Mouse (Mus musculus): ENCODE data around the gene 1810046K07Rik.

The 1810046K07Rik gene

DNA sequence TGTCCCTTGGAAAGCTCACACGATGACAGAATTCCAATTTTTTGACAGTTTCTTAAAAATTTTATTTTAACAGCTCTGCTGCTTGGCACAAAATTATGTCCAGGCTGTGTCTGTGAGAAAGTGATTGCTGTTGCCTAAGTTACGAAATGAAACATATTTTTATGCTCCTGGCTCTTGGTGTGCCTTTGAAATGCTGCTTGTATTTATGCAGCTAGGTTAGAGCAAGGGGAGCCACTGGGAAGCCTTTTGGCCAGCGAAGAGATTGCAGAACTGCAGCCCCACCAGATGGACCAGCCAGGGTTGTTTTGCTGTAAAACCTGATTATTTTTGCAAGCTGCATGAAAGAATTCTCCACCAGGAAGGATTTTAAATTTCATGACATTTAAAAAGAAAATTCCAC is 23.6 kb downstream of the 1810046K07Rik start:
- no peak for DNase-seq (ENCODE audit: low read depth, low spot score)

DNA sequence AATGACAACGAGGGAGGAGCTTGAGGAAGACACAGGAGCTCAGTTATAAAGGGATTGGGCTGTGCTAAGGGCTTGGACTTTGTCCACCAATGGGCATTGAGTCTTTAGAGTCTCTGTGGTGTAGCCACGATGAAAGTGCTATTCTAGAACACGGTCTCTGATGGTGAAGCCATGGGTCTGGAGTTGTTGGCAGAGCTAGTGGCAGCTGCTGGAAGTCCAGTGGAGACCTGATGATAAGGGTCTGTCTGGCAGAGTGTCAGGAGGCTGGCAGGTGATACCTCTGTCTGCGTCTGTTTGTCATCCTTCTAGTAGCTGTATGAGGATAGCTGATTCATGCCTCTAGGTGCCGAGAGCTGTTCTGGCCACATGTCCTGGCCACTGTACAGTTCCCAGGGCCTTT is 24.7 kb downstream of the 1810046K07Rik start:
- no peak for DNase-seq (ENCODE audit: low read depth, low spot score)

DNA sequence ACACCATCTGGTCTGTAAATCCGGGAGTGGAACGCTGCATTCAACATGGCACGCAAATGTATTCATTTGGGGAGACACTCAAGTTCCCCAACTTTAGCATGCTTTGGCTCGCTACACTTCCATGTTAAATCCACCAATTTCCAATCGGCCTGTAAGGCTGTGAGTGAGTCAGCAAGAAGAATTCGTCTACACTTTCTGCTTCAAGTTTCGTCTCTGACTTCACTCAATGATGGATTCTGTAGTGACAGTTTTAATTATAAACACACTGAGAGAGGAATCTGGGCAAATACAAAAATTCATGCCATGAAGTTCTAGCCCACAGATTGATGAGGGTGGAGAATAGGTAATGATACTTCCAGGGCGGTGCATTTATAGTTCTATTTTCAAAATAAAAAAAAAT is 35.2 kb downstream of the 1810046K07Rik start:
- DNase-seq (ENCODE audit: low read depth, low spot score): no peak

DNA sequence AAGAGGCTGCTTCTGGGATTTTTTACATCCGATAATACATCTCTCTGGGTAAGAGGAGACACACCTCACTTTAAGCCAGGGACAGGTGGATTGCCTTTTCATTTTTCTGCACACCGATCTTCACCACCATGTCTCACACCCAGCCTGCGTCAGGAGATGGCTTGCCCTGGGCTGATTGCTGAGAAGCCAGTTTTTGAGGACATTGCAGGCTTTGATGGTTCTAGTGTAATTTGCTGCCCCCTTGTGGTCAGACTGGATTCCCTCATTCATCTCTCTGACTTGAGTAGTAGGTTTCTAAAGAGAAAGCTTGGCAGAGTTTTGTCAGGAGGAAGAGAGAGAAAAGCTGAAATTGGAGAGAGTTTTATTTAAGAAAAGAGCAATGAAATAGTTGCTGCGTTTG is 36.0 kb downstream of the 1810046K07Rik start:
- peak; percentile 76 for DNase-seq (ENCODE audit: low read depth, low spot score)

DNA sequence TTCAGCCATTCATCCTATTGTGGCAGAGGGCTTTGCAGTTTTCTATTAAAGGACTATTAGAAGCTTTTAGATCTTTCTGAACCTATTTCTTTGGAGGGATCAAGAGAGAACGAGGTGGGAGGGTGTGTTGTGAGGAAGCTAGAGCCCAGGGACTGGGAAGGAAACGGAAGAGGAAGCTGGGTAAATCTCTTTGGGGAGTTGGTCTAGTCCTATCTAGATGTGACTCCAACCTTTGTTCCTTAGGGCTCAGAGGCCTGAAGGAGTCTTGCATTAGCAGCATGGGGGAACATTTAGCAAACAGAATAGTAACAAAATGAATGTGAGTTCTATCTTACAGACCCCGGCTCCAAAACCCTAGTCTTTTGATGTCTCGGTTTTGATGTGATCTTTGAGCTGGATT is 37.7 kb downstream of the 1810046K07Rik start:
- no peak for DNase-seq (ENCODE audit: low read depth, low spot score)

DNA sequence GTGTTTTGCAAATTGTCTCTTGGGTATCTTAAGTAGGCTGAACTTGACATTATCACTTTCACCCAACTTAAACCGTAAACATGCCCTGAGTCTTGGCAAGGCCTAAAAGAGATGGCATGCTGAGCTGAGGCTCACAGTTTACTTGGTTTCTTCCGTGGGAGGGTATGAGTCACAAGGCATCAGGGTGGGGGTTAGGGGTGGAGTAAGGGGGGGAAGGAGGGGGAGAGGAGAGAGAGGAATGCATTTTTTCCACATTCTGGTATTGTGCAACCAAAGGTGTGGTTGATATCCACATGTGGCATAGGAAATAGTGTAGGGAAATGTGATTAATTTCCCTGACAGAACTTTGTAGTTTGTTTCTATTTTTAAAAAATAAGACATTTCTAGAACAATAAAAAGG is 42.6 kb downstream of the 1810046K07Rik start:
- no peak for DNase-seq (ENCODE audit: low read depth, low spot score)

DNA sequence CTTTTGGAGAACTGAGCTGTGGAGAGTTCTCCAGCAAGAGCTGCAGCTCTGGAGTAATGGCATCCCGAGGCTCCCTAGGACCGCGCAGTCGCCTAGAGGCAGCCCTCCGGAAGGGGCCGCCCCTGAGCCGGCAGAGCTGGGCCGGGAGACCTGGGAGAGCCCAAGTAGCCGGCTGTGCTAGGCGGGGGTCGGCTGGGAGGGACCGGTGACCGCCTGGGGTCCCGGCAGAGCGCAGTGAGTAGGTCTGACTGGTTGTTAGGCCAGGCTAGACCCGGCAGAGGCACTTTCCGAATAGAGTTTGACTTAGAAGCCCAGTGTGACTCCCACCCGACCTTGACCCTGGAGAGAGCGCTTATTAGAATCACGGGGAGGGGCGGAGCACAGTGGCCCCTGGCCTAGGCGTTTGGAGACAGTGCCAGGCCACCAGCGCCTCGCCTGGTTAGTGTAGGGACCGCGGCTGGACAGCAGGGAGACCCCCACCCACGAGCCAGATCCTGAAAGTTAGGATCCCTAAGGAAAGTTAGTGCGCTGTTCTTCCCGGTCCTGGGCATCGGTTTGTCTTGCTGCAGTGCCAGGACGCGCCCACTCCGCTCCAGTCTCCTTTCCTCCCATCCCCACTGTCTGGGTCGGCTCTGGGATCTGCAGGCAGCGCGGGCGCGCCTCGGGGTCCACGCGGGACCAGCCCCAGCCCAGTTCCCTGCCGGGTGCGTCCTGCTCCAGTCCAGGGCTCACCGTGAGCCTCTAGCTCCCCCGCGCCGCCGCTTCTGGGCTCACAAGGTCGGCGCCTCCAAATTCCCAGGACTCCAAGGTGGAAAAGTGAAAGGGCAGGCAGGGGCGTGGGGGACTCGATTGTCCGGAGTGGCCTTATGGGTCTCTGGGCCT is 50.0 kb downstream of the 1810046K07Rik start, which contains the start of gene Colca2:
Gene Colca2, minus strand, starts transcription at position 70 of the 882 bp plus-strand sequence.
- peak; percentile 57 for DNase-seq (ENCODE audit: low read depth, low spot score)

DNA sequence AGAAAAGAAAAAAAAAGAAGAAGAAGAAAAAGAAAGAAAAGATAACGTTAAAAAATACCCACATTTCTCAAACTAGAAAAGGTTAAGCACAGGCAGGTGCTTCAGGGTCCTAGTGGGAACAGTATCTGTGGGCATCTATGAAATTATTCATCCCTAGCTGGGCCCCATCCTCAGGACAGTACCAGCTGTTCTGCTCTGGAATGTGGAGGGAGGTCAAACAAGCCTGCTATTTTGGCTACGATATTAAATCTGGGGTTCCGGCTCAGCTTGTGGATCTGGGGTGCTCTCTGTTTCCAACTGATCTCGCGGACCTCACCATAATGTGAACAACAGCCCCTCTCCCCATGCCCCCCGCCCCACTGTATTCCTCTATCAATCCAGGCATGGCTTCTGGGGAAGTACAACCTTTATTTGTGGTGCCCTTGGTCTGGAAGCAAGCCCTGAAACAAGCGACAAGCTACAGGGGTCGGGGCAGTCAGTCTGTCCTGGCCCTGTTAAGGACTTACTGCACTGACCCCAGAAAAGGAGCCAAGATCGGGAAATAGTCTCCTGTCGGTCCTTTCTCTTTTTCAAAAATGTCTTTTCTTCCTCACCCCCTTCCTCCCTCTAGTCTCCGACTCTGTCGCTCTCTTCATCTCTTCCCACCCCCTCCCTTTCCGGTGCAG is 50.8 kb downstream of the 1810046K07Rik start:
- DNase-seq (ENCODE audit: low read depth, low spot score): no peak

DNA sequence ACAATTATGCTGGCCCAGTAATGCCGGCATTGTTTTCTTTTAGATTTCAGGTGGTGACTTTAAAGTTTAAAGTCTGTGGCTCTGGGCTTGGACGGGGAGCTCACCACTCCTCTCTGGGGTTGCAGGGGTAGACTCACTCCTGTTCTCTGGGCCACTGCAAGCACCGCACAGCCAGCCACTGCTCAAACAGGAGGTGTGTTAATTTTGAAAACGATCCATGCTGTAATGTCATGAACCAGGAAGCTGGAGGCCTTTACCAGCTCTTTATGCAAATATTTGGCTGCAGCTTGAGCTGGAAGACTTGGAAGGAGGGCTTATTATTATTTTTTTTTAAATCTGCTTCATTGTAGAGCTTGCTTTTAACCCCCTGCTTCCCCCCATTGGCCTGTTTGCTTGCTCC is 54.0 kb downstream of the 1810046K07Rik start:
- no peak for DNase-seq (ENCODE audit: low read depth, low spot score)

DNA sequence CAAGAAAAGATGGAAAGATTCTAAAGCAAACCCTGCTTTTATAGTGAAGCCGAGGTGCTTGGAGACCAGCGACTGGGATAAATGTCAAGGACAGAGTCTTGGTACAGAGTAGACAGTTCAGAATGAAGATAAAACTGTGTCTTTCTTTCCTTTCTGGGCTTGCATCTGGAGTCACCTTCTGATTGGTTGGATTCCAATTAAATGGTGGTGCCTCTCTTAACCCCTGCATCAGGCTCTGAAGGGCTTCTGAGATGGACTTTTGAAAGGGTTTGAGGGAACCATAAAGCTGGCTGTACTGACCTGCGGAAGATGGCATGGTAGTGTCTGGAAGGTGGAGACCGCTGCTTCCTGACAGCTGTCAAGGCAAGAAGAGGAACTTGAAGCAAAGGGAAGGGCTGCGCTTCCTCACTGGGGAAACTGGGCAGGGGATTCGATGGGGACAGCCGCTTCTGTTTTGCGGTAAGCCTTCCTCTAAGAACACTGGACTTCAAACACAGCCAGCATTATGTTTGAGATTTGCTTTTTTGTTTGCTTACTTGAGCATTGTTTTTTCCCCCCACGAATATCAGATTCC is 55.0 kb downstream of the 1810046K07Rik start:
- no peak for DNase-seq (ENCODE audit: low read depth, low spot score)

DNA sequence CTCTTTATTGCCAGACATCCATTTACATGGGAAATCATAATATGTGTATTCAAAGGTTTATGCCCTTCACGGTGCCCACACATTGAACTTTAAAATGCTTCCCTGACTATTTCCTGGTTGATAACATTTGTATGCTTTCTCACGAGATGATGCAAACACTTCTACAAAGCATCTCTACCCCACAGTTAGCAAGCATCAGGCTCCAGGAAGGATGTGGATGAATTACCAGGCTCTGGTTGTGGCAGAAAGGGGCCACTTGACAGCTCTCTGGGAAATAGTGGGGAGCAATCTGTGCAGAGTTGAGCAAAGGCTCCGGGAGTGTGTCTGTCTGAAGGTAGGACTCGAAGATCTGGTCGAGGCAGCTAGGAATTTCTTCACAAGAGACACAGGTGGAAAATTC is 56.6 kb downstream of the 1810046K07Rik start:
- no peak for DNase-seq (ENCODE audit: low read depth, low spot score)

DNA sequence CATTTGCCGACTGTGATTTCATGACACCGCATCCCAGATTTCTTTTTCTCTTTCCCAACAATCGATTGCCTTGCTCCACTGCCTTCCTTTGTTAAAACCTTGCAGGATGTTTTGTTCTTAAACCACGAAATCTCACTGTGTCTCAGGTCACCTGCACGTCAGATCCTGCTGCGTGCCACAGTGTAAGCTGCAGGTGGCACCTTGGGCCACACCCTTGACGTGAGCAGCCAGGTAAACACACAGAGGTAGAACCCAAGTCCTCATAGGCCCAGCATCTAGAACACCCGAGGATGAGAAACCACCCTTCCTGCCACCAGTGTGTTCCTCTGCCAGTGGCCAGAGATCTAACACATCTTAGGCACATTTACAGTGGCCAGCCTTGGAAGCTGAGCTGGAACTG is 57.6 kb downstream of the 1810046K07Rik start:
- DNase-seq (ENCODE audit: low read depth, low spot score): no peak

DNA sequence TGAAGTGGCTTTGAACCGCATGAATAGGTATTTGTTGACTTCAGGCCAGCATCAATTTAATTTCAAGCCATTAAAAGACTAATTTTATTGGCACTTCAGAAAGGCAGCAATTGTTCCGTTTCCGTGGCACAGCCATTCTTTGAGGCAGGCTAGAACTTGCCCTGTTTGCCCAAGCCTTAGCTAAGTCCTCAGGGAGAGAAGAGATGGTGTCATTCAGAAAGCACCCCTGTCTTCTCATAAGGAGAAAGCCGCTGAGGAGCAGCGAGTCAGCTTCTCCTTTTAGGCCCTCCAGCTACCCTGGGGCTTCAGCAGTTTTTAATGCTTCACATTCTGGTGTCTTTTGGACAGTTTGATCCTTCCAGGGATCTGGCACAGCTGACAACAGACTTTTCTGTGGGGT is 59.9 kb downstream of the 1810046K07Rik start:
- DNase-seq (ENCODE audit: low read depth, low spot score): no peak

DNA sequence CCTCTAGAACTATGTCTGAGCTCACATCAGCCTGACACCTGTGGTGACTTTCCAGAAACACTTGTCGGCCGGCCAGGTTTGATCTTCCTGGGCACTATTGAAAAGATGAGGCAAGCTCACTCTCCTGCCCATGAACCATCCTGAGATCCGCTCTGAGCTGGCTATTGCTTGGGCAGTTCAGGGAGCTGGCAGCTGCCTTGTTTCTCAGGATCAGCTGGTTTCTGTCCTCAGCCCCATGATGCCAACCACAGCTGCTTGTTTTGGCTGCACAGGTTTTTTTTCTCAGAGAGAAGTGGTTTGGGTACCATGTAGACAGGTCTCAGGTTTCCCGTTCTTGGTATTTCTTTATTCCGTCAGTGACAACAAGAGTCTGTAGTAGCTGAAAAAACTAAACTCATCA is 70.3 kb downstream of the 1810046K07Rik start:
- no peak for DNase-seq (ENCODE audit: low read depth, low spot score)

DNA sequence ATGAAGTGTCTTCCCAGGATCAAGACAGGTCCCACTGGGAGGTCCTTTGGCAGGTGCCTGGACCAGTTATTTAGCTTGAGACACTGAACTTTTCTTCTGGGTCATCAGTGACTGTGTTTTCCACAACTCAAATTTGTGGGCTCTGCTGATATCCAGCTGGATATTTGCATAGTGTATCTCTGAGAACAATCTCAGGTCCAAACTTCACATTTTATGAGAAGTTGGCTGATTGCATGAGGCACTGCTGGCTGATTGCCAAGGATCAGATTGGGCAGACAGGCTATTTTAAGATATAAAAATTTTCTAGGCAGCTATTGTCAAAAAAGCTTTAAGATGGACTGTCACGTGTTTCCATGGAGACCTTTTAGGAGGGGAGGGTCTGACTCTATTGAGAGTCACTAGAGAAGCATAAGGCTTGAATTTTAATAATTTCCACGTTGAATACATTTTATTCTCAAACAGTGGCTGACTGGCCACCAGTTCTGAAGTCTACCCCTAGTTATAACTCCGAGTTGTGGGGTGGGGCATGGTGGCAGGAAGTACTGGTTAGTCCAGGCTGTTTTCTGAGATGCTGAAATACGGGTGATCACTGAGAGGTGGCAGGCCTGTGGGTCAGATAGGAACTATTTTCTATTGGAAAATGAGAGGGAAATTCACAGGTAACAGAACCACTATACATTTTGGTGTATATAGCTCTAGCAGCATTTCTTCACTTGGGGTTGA is 71.8 kb downstream of the 1810046K07Rik start:
- no peak for DNase-seq (ENCODE audit: low read depth, low spot score)

All from R1 (cell line).